Mouse (Mus musculus): Measurements from ENCODE around the gene Ttc23. TPM values are rescaled to one million over a fixed set of nuclear protein-coding genes. Genes with fewer than 3 reads are reported as not detected.

Gene Ttc23
- polyA plus RNA-seq, 1 experiment from 2014 or later = 5.4 TPM

- WGBS (ENCODE audit: insufficient replicate concordance) = 5% methylated on average over 19 of the region's 19 CpGs
- H3K27me3 ChIP-seq (replicated peaks) = peaks cover 69% of the 10 kb centered on the region
- peaks cover 15% of the 10 kb centered on the region for H3K4me1 ChIP-seq
- H3K4me3 ChIP-seq = peak overlapping the region; percentile 55
- no peak for ATAC-seq
- H3K9ac ChIP-seq = no peak overlapping the region
- H3K4me2 ChIP-seq = peak overlapping the region; percentile 81
- H3K27ac ChIP-seq = no peak overlapping the region
- H3K9me3 ChIP-seq (replicated peaks) = no peaks in the 10 kb centered on the region
- H3K36me3 ChIP-seq = no peaks in the 10 kb centered on the region
Observed at GRCm38 (mm10) chr7:67758506-67758857, 111.3 kb downstream of the Ttc23 start.

- H3K4me3 ChIP-seq = peak overlapping the region; percentile 55
- WGBS (ENCODE audit: insufficient replicate concordance) = 1% methylated on average over 92 of the region's 92 CpGs
- H3K4me2 ChIP-seq = peak overlapping the region; percentile 81
- H3K36me3 ChIP-seq = no peaks in the 10 kb centered on the region
- no peaks in the 10 kb centered on the region for H3K9me3 ChIP-seq (replicated peaks)
- ATAC-seq = peak; percentile 43; the same call in 1 of the 2 replicates
- peaks cover 15% of the 10 kb centered on the region for H3K4me1 ChIP-seq
- peaks cover 74% of the 10 kb centered on the region for H3K27me3 ChIP-seq (replicated peaks)
- no peak overlapping the region for H3K27ac ChIP-seq
- no peak overlapping the region for H3K9ac ChIP-seq
Observed at GRCm38 (mm10) chr7:67758858-67759628, 111.8 kb downstream of the Ttc23 start.

- no peaks in the 10 kb centered on the region for H3K36me3 ChIP-seq
- H3K27ac ChIP-seq = no peak within 1 kb of the TSS
- H3K4me2 ChIP-seq = peak within 1 kb of the TSS; percentile 81
- peak within 1 kb of the TSS; percentile 55 for H3K4me3 ChIP-seq
- H3K4me1 ChIP-seq = peaks cover 15% of the 10 kb centered on the region
- no peaks in the 10 kb centered on the region for H3K9me3 ChIP-seq (replicated peaks)
- no peak within 1 kb of the TSS for H3K9ac ChIP-seq
- peaks cover 72% of the 10 kb centered on the region for H3K27me3 ChIP-seq (replicated peaks)
- under 1% methylated on average over 37 of the region's 37 CpGs for WGBS (ENCODE audit: insufficient replicate concordance)
- peak; percentile 79 for ATAC-seq
Observed at GRCm38 (mm10) chr7:67759629-67759995, 112.4 kb downstream of the Ttc23 start, which contains the start of gene Synm. Gene Synm, minus strand, starts transcription at chr7:67759742.

GRCm38 (mm10) chr7:67763625-67764024 is 116.4 kb downstream of the Ttc23 start:
- H3K4me3 ChIP-seq = no peak overlapping the region
- H3K4me1 ChIP-seq = peaks cover 12% of the 10 kb centered on the region
- H3K36me3 ChIP-seq = no peaks in the 10 kb centered on the region
- no peak overlapping the region for H3K27ac ChIP-seq
- no peaks in the 10 kb centered on the region for H3K9me3 ChIP-seq (replicated peaks)
- 46% methylated on average over 3 of the region's 3 CpGs for WGBS (ENCODE audit: insufficient replicate concordance)
- H3K27me3 ChIP-seq (replicated peaks) = peaks cover 43% of the 10 kb centered on the region
- no peak overlapping the region for H3K9ac ChIP-seq
- no peak overlapping the region for H3K4me2 ChIP-seq
- ATAC-seq = no peak

- H3K27me3 ChIP-seq (replicated peaks) = peaks cover 12% of the 10 kb centered on the region
- H3K36me3 ChIP-seq = no peaks in the 10 kb centered on the region
- no peaks in the 10 kb centered on the region for H3K4me1 ChIP-seq
- no peak overlapping the region for H3K4me3 ChIP-seq
- ATAC-seq = no peak
- H3K9me3 ChIP-seq (replicated peaks) = no peaks in the 10 kb centered on the region
- no peak overlapping the region for H3K27ac ChIP-seq
- H3K9ac ChIP-seq = no peak overlapping the region
- 61% methylated on average over 3 of the region's 3 CpGs for WGBS (ENCODE audit: insufficient replicate concordance)
- H3K4me2 ChIP-seq = no peak overlapping the region
Observed at GRCm38 (mm10) chr7:67768125-67768524, 120.9 kb downstream of the Ttc23 start.

GRCm38 (mm10) chr7:67769487-67769886 is 122.3 kb downstream of the Ttc23 start:
- Histone ChIP-seq H3K36me3 (no peaks in the 10 kb centered on the region), H3K27ac (no peak overlapping the region), H3K4me1 (no peaks in the 10 kb centered on the region), H3K4me2 (no peak overlapping the region), H3K27me3 (replicated peaks) (peaks cover 5% of the 10 kb centered on the region; the same call in 1 of the 2 replicates), H3K4me3 (no peak overlapping the region), H3K9ac (no peak overlapping the region), H3K9me3 (replicated peaks) (no peaks in the 10 kb centered on the region)
- no peak for ATAC-seq
- WGBS (ENCODE audit: insufficient replicate concordance) = 71% methylated on average over 5 of the region's 5 CpGs

- Histone ChIP-seq H3K27me3 (replicated peaks) (peaks cover 5% of the 10 kb centered on the region; the same call in 1 of the 2 replicates), H3K4me2 (no peak overlapping the region)
- 76% methylated on average over 9 of the region's 9 CpGs for WGBS (ENCODE audit: insufficient replicate concordance)
Observed at GRCm38 (mm10) chr7:67772231-67772630, 125.0 kb downstream of the Ttc23 start.

GRCm38 (mm10) chr7:67775623-67776022 is 128.4 kb downstream of the Ttc23 start:
- H3K27ac ChIP-seq = no peak overlapping the region
- no peak for ATAC-seq
- no peaks in the 10 kb centered on the region for H3K36me3 ChIP-seq
- no peak overlapping the region for H3K4me2 ChIP-seq
- 22% methylated on average over 3 of the region's 3 CpGs for WGBS (ENCODE audit: insufficient replicate concordance)
- H3K9ac ChIP-seq = no peak overlapping the region
- no peaks in the 10 kb centered on the region for H3K9me3 ChIP-seq (replicated peaks)
- no peak overlapping the region for H3K4me3 ChIP-seq
- 0 out of 2 replicates have a peak, but pooled peaks cover 2% of the 10 kb centered on the region for H3K27me3 ChIP-seq (replicated peaks)
- no peaks in the 10 kb centered on the region for H3K4me1 ChIP-seq

More at GRCm38 (mm10) chr7:67772231-67772630, 125.0 kb downstream of the Ttc23 start:
- no peak for ATAC-seq
- Histone ChIP-seq H3K36me3 (no peaks in the 10 kb centered on the region), H3K9ac (no peak overlapping the region), H3K4me3 (no peak overlapping the region), H3K4me1 (no peaks in the 10 kb centered on the region), H3K27ac (no peak overlapping the region), H3K9me3 (replicated peaks) (no peaks in the 10 kb centered on the region)

GRCm38 (mm10) chr7:67776636-67777305 is 129.6 kb downstream of the Ttc23 start:
- Histone ChIP-seq H3K4me1 (no peaks in the 10 kb centered on the region), H3K27me3 (replicated peaks) (0 out of 2 replicates have a peak, but pooled peaks cover 2% of the 10 kb centered on the region), H3K9ac (no peak overlapping the region), H3K4me3 (no peak overlapping the region), H3K9me3 (replicated peaks) (no peaks in the 10 kb centered on the region), H3K4me2 (no peak overlapping the region), H3K36me3 (no peaks in the 10 kb centered on the region), H3K27ac (no peak overlapping the region)
- WGBS (ENCODE audit: insufficient replicate concordance) = 62% methylated on average over 12 of the region's 12 CpGs
- ATAC-seq = no peak

- no peak overlapping the region for H3K4me2 ChIP-seq
- H3K9ac ChIP-seq = no peak overlapping the region
- no peaks in the 10 kb centered on the region for H3K9me3 ChIP-seq (replicated peaks)
- H3K4me1 ChIP-seq = no peaks in the 10 kb centered on the region
- no peaks in the 10 kb centered on the region for H3K36me3 ChIP-seq
- H3K4me3 ChIP-seq = no peak overlapping the region
- no peak for ATAC-seq
- WGBS (ENCODE audit: insufficient replicate concordance) = 55% methylated on average over 2 of the region's 2 CpGs
- 0 out of 2 replicates have a peak, but pooled peaks cover 4% of the 10 kb centered on the region for H3K27me3 ChIP-seq (replicated peaks)
- no peak overlapping the region for H3K27ac ChIP-seq
Observed at GRCm38 (mm10) chr7:67787861-67788260, 140.7 kb downstream of the Ttc23 start.

- 14% methylated on average over 10 of the region's 10 CpGs for WGBS (ENCODE audit: insufficient replicate concordance)
- no peaks in the 10 kb centered on the region for H3K4me1 ChIP-seq
- peaks cover 5% of the 10 kb centered on the region; the same call in 1 of the 2 replicates for H3K27me3 ChIP-seq (replicated peaks)
- no peak overlapping the region for H3K4me3 ChIP-seq
- no peaks in the 10 kb centered on the region for H3K9me3 ChIP-seq (replicated peaks)
- no peak overlapping the region for H3K9ac ChIP-seq
- no peak for ATAC-seq
- no peaks in the 10 kb centered on the region for H3K36me3 ChIP-seq
- no peak overlapping the region for H3K27ac ChIP-seq
- no peak overlapping the region for H3K4me2 ChIP-seq
Observed at GRCm38 (mm10) chr7:67788713-67789112, 141.5 kb downstream of the Ttc23 start.

GRCm38 (mm10) chr7:67791256-67791655 is 144.0 kb downstream of the Ttc23 start:
- peaks cover 8% of the 10 kb centered on the region; the same call in 1 of the 2 replicates for H3K27me3 ChIP-seq (replicated peaks)
- H3K4me3 ChIP-seq = no peak overlapping the region
- no peaks in the 10 kb centered on the region for H3K4me1 ChIP-seq
- H3K27ac ChIP-seq = no peak overlapping the region
- H3K9ac ChIP-seq = no peak overlapping the region
- H3K4me2 ChIP-seq = no peak overlapping the region
- H3K36me3 ChIP-seq = no peaks in the 10 kb centered on the region
- no peak for ATAC-seq
- H3K9me3 ChIP-seq (replicated peaks) = no peaks in the 10 kb centered on the region
- WGBS (ENCODE audit: insufficient replicate concordance) = 51% methylated on average over 7 of the region's 7 CpGs

Data from liver, embryonic 12.5 days (tissue).